Comparison of ENCODE assay signal across 35 mouse cellular contexts in the genomic region with DNA sequence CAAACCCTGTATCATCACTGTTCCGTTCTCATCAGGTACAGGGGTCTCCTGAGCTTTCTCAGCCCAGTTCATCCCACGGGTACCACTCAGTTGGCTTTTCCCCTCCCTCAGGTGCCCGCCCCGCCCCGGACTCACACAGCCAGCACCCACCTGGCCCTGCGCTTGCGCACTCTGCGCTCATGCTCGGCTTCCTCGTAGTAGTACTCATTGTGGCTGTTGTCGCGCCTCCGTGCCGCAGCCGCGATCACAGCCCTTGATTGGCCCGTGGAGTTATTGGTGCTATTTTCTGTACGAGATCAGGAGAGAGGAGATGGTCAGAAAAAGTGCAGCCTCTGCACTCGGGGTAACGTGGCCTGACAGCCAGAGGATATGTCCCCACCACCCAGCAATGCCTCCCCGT. TPM values are rescaled to one million over a fixed set of nuclear protein-coding genes. Genes with fewer than 3 reads are reported as not detected.
"Had no signal": no experiment of that assay in that cellular context is flagged by ENCODE, and none has a peak within 500 bp of the region (broad histone marks: within the 10 kb centered on the region; RNA-seq: fewer than 3 reads in every experiment).

No protein-coding gene starts in this region.

- H3K27me3 ChIP-seq: embryonic facial prominence, embryonic 12.5 days; embryonic facial prominence, embryonic 13.5 days; embryonic facial prominence, embryonic 15.5 days; forebrain, embryonic 12.5 days; forebrain, embryonic 13.5 days; forebrain, embryonic 15.5 days had no signal

- H3K9ac ChIP-seq: embryonic facial prominence, embryonic 12.5 days; embryonic facial prominence, embryonic 13.5 days; embryonic facial prominence, embryonic 15.5 days; forebrain, embryonic 12.5 days; forebrain, embryonic 13.5 days; forebrain, embryonic 15.5 days; forebrain, postnatal 0 days had no signal

- H3K27ac ChIP-seq: embryonic facial prominence, embryonic 10.5 days; embryonic facial prominence, embryonic 12.5 days; embryonic facial prominence, embryonic 13.5 days; embryonic facial prominence, embryonic 15.5 days; forebrain, embryonic 12.5 days; forebrain, embryonic 13.5 days; forebrain, embryonic 15.5 days; gastrocnemius, adult 2 months; heart, adult 2 months; heart, embryonic 10.5 days had no signal

- H3K4me1 ChIP-seq: embryonic facial prominence, embryonic 12.5 days; embryonic facial prominence, embryonic 13.5 days had no signal

- H3K9me3 ChIP-seq: embryonic facial prominence, embryonic 10.5 days; embryonic facial prominence, embryonic 12.5 days; embryonic facial prominence, embryonic 13.5 days; embryonic facial prominence, embryonic 15.5 days; forebrain, embryonic 12.5 days; forebrain, embryonic 13.5 days; forebrain, embryonic 15.5 days; heart, embryonic 10.5 days had no signal

- H3K4me2 ChIP-seq: embryonic facial prominence, embryonic 12.5 days; embryonic facial prominence, embryonic 13.5 days; embryonic facial prominence, embryonic 15.5 days; forebrain, embryonic 12.5 days; forebrain, embryonic 13.5 days; forebrain, embryonic 15.5 days; heart, embryonic 11.5 days had no signal

- DNase-seq: cerebellum, adult 2 months; cerebellum, adult 8-10 months; cerebellum, adult 9-10 months; cerebellum, adult 9-11 months; cerebellum, postnatal 10 days; cerebellum, postnatal 14 days; cerebellum, postnatal 25 days; cerebellum, postnatal 36 days; embryo, embryonic 11 days; forebrain, postnatal 0 days; gastrocnemius, adult 2 months; gastrocnemius, postnatal 10 days; gastrocnemius, postnatal 14 days; gastrocnemius, postnatal 25 days; gastrocnemius, postnatal 36 days; heart, adult 18-20 months; heart, adult 2 months had no signal

- H3K4me3 ChIP-seq: embryonic facial prominence, embryonic 10.5 days; embryonic facial prominence, embryonic 12.5 days; embryonic facial prominence, embryonic 13.5 days; embryonic facial prominence, embryonic 15.5 days; erythroblast, embryonic 14.5 days; forebrain, embryonic 12.5 days; forebrain, embryonic 13.5 days; forebrain, embryonic 15.5 days; gastrocnemius, adult 2 months; heart, adult 2 months; heart, embryonic 10.5 days had no signal

- ATAC-seq: forebrain, embryonic 13.5 days; forebrain, embryonic 14.5 days; forebrain, embryonic 15.5 days; forebrain, embryonic 16.5 days; forebrain, postnatal 0 days had no signal

RNA-seq across cellular contexts. Expression of a gene that starts 49.6 kb away (rescaled TPM):
- total RNA-seq: common myeloid progenitor, adult 5-6 weeks; gastrocnemius, adult 18-20 months; gastrocnemius, adult 2 months; gastrocnemius, adult 8-10 months; gastrocnemius, postnatal 10 days; gastrocnemius, postnatal 14 days; gastrocnemius, postnatal 25 days; gastrocnemius, postnatal 36 days; gastrocnemius, postnatal 4 days; granulocyte monocyte progenitor cell, adult 5-6 weeks; heart, adult 18-20 months; heart, adult 2 months had no signal
- polyA plus RNA-seq: erythroblast, embryonic 14.5 days; gonadal fat pad, adult 2 months; heart, adult 2 months; heart, embryonic 11.5 days had no signal
